Mouse (Mus musculus) liver, postnatal 0 days (tissue): Measurements from ENCODE around the gene Inppl1. TPM values are rescaled to one million over a fixed set of nuclear protein-coding genes. Genes with fewer than 3 reads are reported as not detected.

Experiments
- ATAC-seq: fragments of 200-750 bp; cut with Nextera tagmentation; 2 replicates; pipeline ENCODE4 v1.8.0; 2017; ENCODE audit warnings: mild to moderate bottlenecking, moderate library complexity
- DNase-seq: peaks from one replicate; pipeline ENCODE4 v3.0.0-alpha.2; 2016
- H3K27ac ChIP-seq: fragments of 300-500 bp; sonication (generic); 2 replicates; pipeline ENCODE4 v1.5.1; 2014; ENCODE audit warnings: antibody characterized with exemption, moderate library complexity, mild to moderate bottlenecking, low read depth
- H3K27me3 ChIP-seq: fragments of 300-500 bp; sonication (generic); 2 replicates; pipeline ENCODE4 v1.6.1; 2014; ENCODE audit warnings: low read length, control low read depth, mixed read lengths; ENCODE audit not compliant: insufficient read depth
- H3K36me3 ChIP-seq: fragments of 300-500 bp; sonication (generic); replicated peaks from 2 replicates; pipeline ENCODE4 v1.6.1; 2014; ENCODE audit warnings: mild to moderate bottlenecking, control low read depth, low read length, moderate library complexity, mixed read lengths; ENCODE audit not compliant: insufficient read depth
- H3K4me1 ChIP-seq: fragments of 300-500 bp; sonication (generic); 2 replicates; pipeline ENCODE4 v1.6.1; 2014; ENCODE audit warnings: antibody characterized with exemption, mild to moderate bottlenecking, control low read depth; ENCODE audit not compliant: insufficient read depth
- H3K4me2 ChIP-seq: fragments of 300-500 bp; sonication (generic); 2 replicates; pipeline ENCODE4 v1.6.1; 2014; ENCODE audit warnings: low read depth, mild to moderate bottlenecking, low read length, moderate library complexity, mixed read lengths
- H3K4me3 ChIP-seq: fragments of 300-500 bp; sonication (generic); 2 replicates; pipeline ENCODE4 v1.5.1; 2014; ENCODE audit warnings: low read depth, low read length
- H3K9ac ChIP-seq: fragments of 300-500 bp; sonication (generic); replicated peaks from 2 replicates; pipeline ENCODE4 v1.6.1; 2014; ENCODE audit warnings: mild to moderate bottlenecking, moderate library complexity
- H3K9me3 ChIP-seq: fragments of 300-500 bp; sonication (generic); 2 replicates; pipeline ENCODE4 v1.6.1; 2016; ENCODE audit warnings: mild to moderate bottlenecking, control low read depth, low read length, mixed read lengths
- CTCF ChIP-seq: sonication (generic); IDR thresholded peaks from 2 replicates; pipeline ENCODE4 v1.5.1; 2016; ENCODE audit warnings: antibody characterized with exemption, low read depth
- EP300 ChIP-seq: IDR thresholded peaks from 2 replicates; pipeline ENCODE4 v1.6.1; 2016; ENCODE audit warnings: antibody characterized with exemption, low read depth, mild to moderate bottlenecking
- WGBS: fragments of 180-500 bp; shearing (Covaris S2); extraction: QIAGEN DNeasy Blood & Tissue Kit; methylation state at CpG from one replicate; pipeline ENCODE4 v1.1.7; 2014; ENCODE audit not compliant: insufficient replicate concordance; 5-methylcytosine and 5-hydroxymethylcytosine counted together
- microRNA-seq: library from miRNA; unstranded; fragments of <30 nt; microRNA quantifications from one replicate; pipeline ENCODE4, GENCODE M21; 2016
- polyA plus RNA-seq: library from polyadenylated mRNA; unstranded; fragments of >200 nt; fragmentation: Nextera tagmentation; extraction: Ambion mirVana; gene quantifications from 2 replicates; pipeline ENCODE4 v1.2.1, GENCODE M21; 2015

Gene Inppl1
- polyA plus RNA-seq, 1 experiment from 2014 or later: 5.0 TPM

DNA sequence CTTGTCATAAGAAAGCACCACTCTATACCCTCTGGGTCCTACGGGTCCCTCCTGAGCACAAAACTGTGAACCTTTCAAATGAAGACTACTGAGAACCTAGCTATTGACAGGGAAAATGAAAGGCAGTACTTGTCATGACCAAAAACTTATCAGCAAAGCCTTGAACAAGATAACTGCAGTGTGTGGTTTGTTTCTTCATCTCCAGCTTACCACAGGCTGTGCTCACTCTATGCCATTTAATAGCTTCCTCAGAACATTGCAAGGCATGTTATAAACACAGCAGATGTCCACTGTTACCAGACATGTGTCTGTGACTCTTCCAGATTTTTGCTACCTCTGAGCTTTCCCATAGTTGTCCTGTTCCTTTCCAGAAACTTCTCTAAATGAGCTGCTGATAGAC, 61.0 kb downstream of the Inppl1 start:
- Histone ChIP-seq H3K9ac (no peak overlapping the region), H3K9me3 (no peaks in the 10 kb centered on the region), H3K27ac (no peak overlapping the region), H3K27me3 (no peaks in the 10 kb centered on the region), H3K4me3 (no peak overlapping the region), H3K4me2 (no peak overlapping the region), H3K36me3 (no peaks in the 10 kb centered on the region; the same call in 1 of the 2 replicates), H3K4me1 (no peaks in the 10 kb centered on the region)
- DNase-seq (no peak), ATAC-seq (no peak)
- 75% methylated on average over 1 of the region's 1 CpGs for WGBS
- TF ChIP-seq EP300 (no peak), CTCF (no peak)

DNA sequence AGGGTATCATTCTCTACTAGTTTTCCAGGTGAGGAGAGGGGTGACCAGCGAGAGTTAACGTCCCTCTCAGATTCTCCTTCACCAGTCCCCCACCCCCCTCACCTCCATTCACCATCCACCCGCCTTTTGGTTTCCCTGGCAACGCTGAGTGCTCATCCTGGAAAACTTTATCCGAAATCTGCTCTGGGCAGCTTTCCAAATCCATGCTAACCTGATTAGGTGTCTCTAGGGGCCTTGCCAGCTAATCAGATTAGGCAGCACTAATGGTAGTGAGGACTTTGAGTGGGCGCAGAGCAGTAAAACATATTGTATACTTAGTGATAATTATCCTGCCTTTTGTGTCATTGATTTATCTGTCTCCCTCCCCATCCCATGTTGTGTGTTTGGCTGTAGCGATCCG, 65.3 kb downstream of the Inppl1 start:
- 74% methylated on average over 8 of the region's 8 CpGs for WGBS
- TF ChIP-seq EP300: no peak
- no peak for TF ChIP-seq CTCF

More for the DNA sequence above, 65.3 kb downstream of the Inppl1 start:
- Histone ChIP-seq H3K27ac (no peak overlapping the region), H3K4me1 (no peaks in the 10 kb centered on the region), H3K27me3 (no peaks in the 10 kb centered on the region), H3K9ac (no peak overlapping the region), H3K4me3 (no peak overlapping the region), H3K4me2 (no peak overlapping the region), H3K36me3 (no peaks in the 10 kb centered on the region; the same call in 1 of the 2 replicates), H3K9me3 (no peaks in the 10 kb centered on the region)
- DNase-seq: no peak
- ATAC-seq: no peak

Small RNA genes lying within 50 kb of the gene (microRNA-seq; reads per million reads assigned to microRNA genes)
- gene Gm22655: not detected

Other genes with a start within 250 kb of the Inppl1 start
- 15.1 and 16.3 TPM in 2 replicates for gene Clpb, start 174.6 kb downstream of the Inppl1 start, polyA plus RNA-seq
- gene Phox2a, start 19.9 kb downstream of the Inppl1 start, polyA plus RNA-seq: not detected in 2 replicates
- 8.2 and 9.0 TPM in 2 replicates for gene Folr2, start 19.0 kb upstream of the Inppl1 start, polyA plus RNA-seq
- gene Anapc15, start 25.5 kb upstream of the Inppl1 start, polyA plus RNA-seq: 23.8 and 28.5 TPM in 2 replicates
- 0.63 and 0.92 TPM in 2 replicates for gene Folr1, start 32.6 kb upstream of the Inppl1 start, polyA plus RNA-seq
- gene Lamtor1, start 67.7 kb upstream of the Inppl1 start, polyA plus RNA-seq: 61.5 and 62.2 TPM in 2 replicates
- 0.09 and 0.12 TPM in 2 replicates for gene Tomt, start 68.1 kb upstream of the Inppl1 start, polyA plus RNA-seq
- 2.5 and 3.1 TPM in 2 replicates for gene Lrrc51, start 95.7 kb upstream of the Inppl1 start, polyA plus RNA-seq
- gene Numa1, start 95.9 kb upstream of the Inppl1 start, polyA plus RNA-seq: 14.1 and 17.2 TPM in 2 replicates
- 37.7 and 40.6 TPM in 2 replicates for gene Il18bp, start 180.5 kb upstream of the Inppl1 start, polyA plus RNA-seq
- 8.1 and 10.0 TPM in 2 replicates for gene Rnf121, start 227.2 kb upstream of the Inppl1 start, polyA plus RNA-seq
- 4.5 and 5.8 TPM in 2 replicates for gene Xndc1, start 227.3 kb upstream of the Inppl1 start, polyA plus RNA-seq
- gene Xntrpc, start 227.5 kb upstream of the Inppl1 start, polyA plus RNA-seq: 0.15 and 0.20 TPM in 2 replicates
- not detected in 2 replicates for gene Trpc2, start 244.9 kb upstream of the Inppl1 start, polyA plus RNA-seq